Comparison of ENCODE assay signal across 32 mouse cellular contexts in genomic region chr5:120754215-120754614, GRCm38 (mm10). TPM values are rescaled to one million over a fixed set of nuclear protein-coding genes. Genes with fewer than 3 reads are reported as not detected.
DNase-seq lines count a peak whose midpoint lies in the region; ATAC-seq and TF ChIP-seq lines count a peak whose summit lies in the region.
"Had no signal": no experiment of that assay in that cellular context is flagged by ENCODE, and none has a peak within 500 bp of the region (broad histone marks: within the 10 kb centered on the region; RNA-seq: fewer than 3 reads in every experiment).

No protein-coding gene starts in this region.

- H3K27me3 ChIP-seq in E14TG2a.4 (ENCODE audit: insufficient read depth, low read length), result peaks cover 10% of the 10 kb centered on the region
- H3K27me3 ChIP-seq in megakaryocyte, embryonic 14.5 days (replicated peaks), result peaks cover 71% of the 10 kb centered on the region
- H3K27me3 ChIP-seq: Patski had no signal

- H3K4me1 ChIP-seq in E14TG2a.4 (replicated peaks; ENCODE audit: low read depth, low read length), result peaks cover 49% of the 10 kb centered on the region
- peaks cover 7% of the 10 kb centered on the region for H3K4me1 ChIP-seq in megakaryocyte, embryonic 14.5 days

- H3K36me3 ChIP-seq in E14TG2a.4 (ENCODE audit: insufficient read depth, low read length), result no peaks in the 10 kb centered on the region
- peaks cover 7% of the 10 kb centered on the region for H3K36me3 ChIP-seq in megakaryocyte, embryonic 14.5 days (replicated peaks; ENCODE audit: low read length)

- no peak for DNase-seq in layer of hippocampus, adult 9-10 months (ENCODE audit: low spot score)
- no peak for DNase-seq in retina, embryonic 14.5 days (ENCODE audit: low spot score)
- DNase-seq in cerebellum, adult 11 months, result no peak
- DNase-seq: adrenal gland, adult 2 months; adrenal gland, postnatal 14 days; cerebellum, adult 11-12 months; cerebellum, adult 8-10 months; cerebellum, postnatal 10 days; cerebellum, postnatal 36 days; gastrocnemius, postnatal 25 days; heart, postnatal 36 days had no signal

- peak overlapping the region; percentile 56 for H3K4me3 ChIP-seq in E14TG2a.4 (replicated peaks; ENCODE audit: low read length)
- H3K4me3 ChIP-seq in megakaryocyte, embryonic 14.5 days (replicated peaks), result peak overlapping the region; percentile 62

- no peaks in the 10 kb centered on the region for H3K9me3 ChIP-seq in E14TG2a.4 (ENCODE audit: low read length)
- peaks cover 30% of the 10 kb centered on the region for H3K9me3 ChIP-seq in megakaryocyte, embryonic 14.5 days

- peak; percentile 68 for ATAC-seq in granulocyte monocyte progenitor cell, adult 5-6 weeks (replicated peaks; ENCODE audit: poor library complexity, severe bottlenecking)
- ATAC-seq in erythroblast, adult 5-6 weeks (replicated peaks; ENCODE audit: low FRiP score, poor library complexity, severe bottlenecking), result no peak
- ATAC-seq: CD4-positive, CD25-positive, alpha-beta regulatory T cell, adult 4 months; forebrain, embryonic 14.5 days; hindbrain, postnatal 0 days; inflammation-experienced regulatory T-cells, adult 6 months; intestine, embryonic 16.5 days; Patski had no signal

- no peak for TF ChIP-seq CTCF in E14TG2a.4 (conservative IDR thresholded peaks at IDR 0.05; ENCODE audit: low read length)

RNA-seq across cellular contexts. Expression of gene Oas2, which starts 4.6 kb away (rescaled TPM):
- 0.47 TPM in 1 of 2 replicates, not detected in the other for total RNA-seq in granulocyte monocyte progenitor cell, adult 5-6 weeks (2014; fragmentation: Nextera tagmentation)
- total RNA-seq in granulocyte monocyte progenitor cell, adult 5-6 weeks (2017), result 1.0 TPM in 1 of 2 replicates, not detected in the other
- polyA plus RNA-seq in megakaryocyte, embryonic 14.5 days (2012; ENCODE audit: insufficient read depth, low replicate concordance), result 1.00 TPM in 1 of 2 replicates, not detected in the other
- 10.2 and 17.9 TPM in 2 replicates for total RNA-seq in erythroblast, adult 5-6 weeks (2015; ENCODE audit: low replicate concordance)
- 3.8 and 7.0 TPM in 2 replicates for total RNA-seq in erythroblast, adult 5-6 weeks (2017; ENCODE audit: low replicate concordance)
- polyA plus RNA-seq: C2C12; hindbrain, embryonic 11.5 days; Patski had no signal

RNA-seq across cellular contexts. Expression of gene Oas3, which starts 23.2 kb away (rescaled TPM):
- total RNA-seq in granulocyte monocyte progenitor cell, adult 5-6 weeks (2014; fragmentation: Nextera tagmentation), result 0.17 and 1.3 TPM in 2 replicates
- 0.77 and 0.90 TPM in 2 replicates for total RNA-seq in granulocyte monocyte progenitor cell, adult 5-6 weeks (2017)
- polyA plus RNA-seq in megakaryocyte, embryonic 14.5 days (2012; ENCODE audit: insufficient read depth, low replicate concordance), result 3.4 and 4.7 TPM in 2 replicates
- total RNA-seq in erythroblast, adult 5-6 weeks (2015; ENCODE audit: low replicate concordance), result 67.2 and 98.2 TPM in 2 replicates
- total RNA-seq in erythroblast, adult 5-6 weeks (2017; ENCODE audit: low replicate concordance), result 75.8 and 76.4 TPM in 2 replicates
- total RNA-seq: gastrocnemius, adult 8-10 months; gastrocnemius, postnatal 25 days had no signal
- polyA plus RNA-seq: C2C12; embryonic facial prominence, embryonic 11.5 days had no signal

RNA-seq across cellular contexts. Expression of gene Oas1e, which starts 41.1 kb away (rescaled TPM):
- total RNA-seq in granulocyte monocyte progenitor cell, adult 5-6 weeks (2014; fragmentation: Nextera tagmentation), result not detected in 2 replicates
- not detected in 2 replicates for total RNA-seq in granulocyte monocyte progenitor cell, adult 5-6 weeks (2017)
- not detected in 2 replicates for polyA plus RNA-seq in megakaryocyte, embryonic 14.5 days (2012; ENCODE audit: insufficient read depth, low replicate concordance)
- 4.2 TPM in 1 of 2 replicates, not detected in the other for total RNA-seq in erythroblast, adult 5-6 weeks (2015; ENCODE audit: low replicate concordance)
- total RNA-seq in erythroblast, adult 5-6 weeks (2017; ENCODE audit: low replicate concordance), result 1.4 and 3.9 TPM in 2 replicates
- total RNA-seq: adrenal gland, adult 2 months; adrenal gland, postnatal 14 days; adrenal gland, postnatal 4 days; gastrocnemius, adult 8-10 months; gastrocnemius, postnatal 25 days; heart, adult 8-10 months; heart, postnatal 36 days had no signal
- polyA plus RNA-seq: adrenal gland, adult 2 months; C2C12; CD4-positive, CD25-positive, alpha-beta regulatory T cell, adult 4 months; embryonic facial prominence, embryonic 11.5 days; forebrain, embryonic 11.5 days; gonadal fat pad, adult 2 months; heart, embryonic 11.5 days; heart, embryonic 14.5 days; heart, postnatal 0 days; inflammation-experienced regulatory T-cells, adult 6 months; intestine, embryonic 16.5 days; Patski had no signal

RNA-seq across cellular contexts. Expression of gene Dtx1, which starts 42.5 kb away (rescaled TPM):
- not detected in 2 replicates for total RNA-seq in granulocyte monocyte progenitor cell, adult 5-6 weeks (2014; fragmentation: Nextera tagmentation)
- not detected in 2 replicates for total RNA-seq in granulocyte monocyte progenitor cell, adult 5-6 weeks (2017)
- not detected in 2 replicates for polyA plus RNA-seq in megakaryocyte, embryonic 14.5 days (2012; ENCODE audit: insufficient read depth, low replicate concordance)
- not detected in 2 replicates for total RNA-seq in erythroblast, adult 5-6 weeks (2015; ENCODE audit: low replicate concordance)
- not detected in 2 replicates for total RNA-seq in erythroblast, adult 5-6 weeks (2017; ENCODE audit: low replicate concordance)
- polyA plus RNA-seq: C2C12 had no signal

RNA-seq across cellular contexts. Expression of gene Oas1c, which starts 58.1 kb away (rescaled TPM):
- total RNA-seq in granulocyte monocyte progenitor cell, adult 5-6 weeks (2014; fragmentation: Nextera tagmentation), result 3.8 TPM in 1 of 2 replicates, not detected in the other
- total RNA-seq in granulocyte monocyte progenitor cell, adult 5-6 weeks (2017), result 0.21 and 2.5 TPM in 2 replicates
- polyA plus RNA-seq in megakaryocyte, embryonic 14.5 days (2012; ENCODE audit: insufficient read depth, low replicate concordance), result not detected in 2 replicates
- total RNA-seq in erythroblast, adult 5-6 weeks (2015; ENCODE audit: low replicate concordance), result 1.7 and 9.8 TPM in 2 replicates
- 2.3 and 3.3 TPM in 2 replicates for total RNA-seq in erythroblast, adult 5-6 weeks (2017; ENCODE audit: low replicate concordance)
- total RNA-seq: gastrocnemius, postnatal 25 days had no signal

Comparison
In these comparisons a context has a peak if more than half of its experiments do, and no peak if none do; other contexts are left out.
1. RNA of gene Oas3, which starts 23.2 kb away (total RNA-seq): 67.2 to 98.2 TPM in erythroblast, adult 5-6 weeks; 0.17 to 1.3 TPM in granulocyte monocyte progenitor cell, adult 5-6 weeks; every median in the first group is over 10 times any median in the second.